Mouse (Mus musculus): Measurements from ENCODE around the gene Ptp4a2. TPM values are rescaled to one million over a fixed set of nuclear protein-coding genes. Genes with fewer than 3 reads are reported as not detected.

Ptp4a2 gene
- polyA plus RNA-seq, 3 experiments from 2014 or later: 1,860 to 2,586 (median 2,027) TPM

DNA sequence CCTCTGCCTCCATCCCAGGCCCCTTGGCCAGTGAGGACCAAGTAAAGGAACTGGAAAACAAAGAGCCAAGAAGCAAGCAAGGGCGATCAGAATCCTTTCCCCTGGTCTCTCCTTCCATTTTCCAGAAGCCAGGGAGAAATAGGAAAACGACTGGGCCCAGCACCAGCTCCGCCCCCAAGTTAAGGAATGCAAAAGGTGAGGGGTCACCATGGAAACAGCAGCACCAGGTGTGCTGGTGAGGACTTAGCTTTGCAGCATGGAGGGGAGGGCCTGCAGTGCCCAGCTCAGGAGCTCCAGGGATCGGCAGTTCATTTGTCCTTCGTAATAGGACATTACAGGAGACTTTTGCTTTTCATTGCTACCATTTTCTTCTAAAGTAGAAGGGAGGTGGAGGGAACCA, 13.0 kb upstream of the Ptp4a2 start:
- no peak for ATAC-seq

DNA sequence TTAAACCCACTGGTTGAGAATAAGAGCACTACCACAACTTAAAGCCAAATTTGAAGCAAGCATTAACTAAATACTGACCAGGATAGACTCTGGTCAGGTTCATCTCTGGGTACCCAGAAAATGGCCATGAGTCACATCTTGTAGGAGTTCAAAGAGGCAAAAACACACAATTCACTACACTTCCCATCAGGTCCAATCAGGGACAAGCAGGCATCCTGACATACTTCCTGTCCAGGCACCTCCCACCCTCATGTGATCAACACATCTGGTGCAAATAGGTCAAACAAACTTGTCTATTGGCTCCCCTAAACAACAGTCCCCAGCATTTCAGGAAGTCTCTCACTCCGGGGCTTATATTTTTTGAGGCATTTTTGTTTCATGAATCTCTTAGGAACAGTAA, 7.7 kb upstream of the Ptp4a2 start:
- ATAC-seq: no peak

DNA sequence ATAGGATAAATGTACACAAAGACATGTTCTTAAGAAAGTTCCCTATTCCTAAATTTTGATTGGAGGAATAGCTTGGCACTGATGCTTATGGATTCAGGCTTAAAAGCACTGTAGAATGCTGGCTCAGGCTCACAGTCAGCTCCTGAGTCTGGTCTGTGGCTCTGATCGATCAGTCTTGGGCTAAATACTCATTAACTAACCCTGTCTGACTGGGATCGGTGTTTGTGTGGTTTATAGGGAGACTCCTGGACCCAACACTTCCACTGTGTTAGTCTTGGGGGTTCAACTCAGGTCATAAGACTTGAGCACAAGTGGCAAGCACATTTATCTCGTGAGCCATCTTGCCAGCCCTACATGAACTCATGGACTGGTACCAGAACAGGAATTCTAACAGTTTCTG, 6.0 kb upstream of the Ptp4a2 start:
- ATAC-seq: no peak

DNA sequence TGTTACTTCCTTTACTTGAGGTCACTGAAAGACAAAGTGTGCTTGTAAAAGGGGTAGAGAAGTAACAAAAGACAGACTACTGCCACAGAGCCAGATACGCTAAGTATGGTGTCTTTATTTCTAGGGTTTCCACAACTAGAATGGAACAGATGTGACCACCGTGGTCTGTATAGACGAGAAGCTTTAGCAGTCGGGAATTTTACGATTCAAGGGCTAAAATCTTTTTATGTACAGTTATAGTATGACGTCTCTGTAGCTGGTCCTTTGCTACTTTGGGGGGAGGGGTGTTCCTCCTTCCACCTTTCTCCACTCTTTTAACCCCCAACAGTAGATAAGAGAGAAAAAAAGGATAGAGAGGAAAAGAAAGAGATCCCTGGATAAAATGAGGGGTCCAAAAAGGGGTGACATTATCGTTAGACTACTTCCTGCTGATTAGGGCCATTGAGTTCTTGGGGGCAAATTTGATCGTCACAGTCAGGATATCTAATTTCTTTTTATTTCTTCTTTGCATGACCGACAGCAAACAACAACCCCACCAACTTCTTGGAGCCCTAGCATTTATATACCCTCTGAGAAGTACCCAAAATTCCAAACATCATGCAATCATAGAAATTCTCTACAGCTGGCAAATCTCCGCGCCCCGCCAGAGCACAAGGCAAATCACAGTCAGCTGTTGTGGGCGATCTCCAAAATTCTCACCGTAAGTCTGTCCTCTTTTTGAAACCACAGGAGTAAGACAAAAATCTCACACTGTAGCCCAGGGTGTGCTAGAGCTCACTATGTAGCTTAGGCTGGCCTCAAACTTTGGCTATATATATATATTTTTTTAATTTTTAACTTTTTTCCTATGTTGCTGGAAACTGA, 818 bp downstream of the Ptp4a2 start:
- no peak for ATAC-seq

DNA sequence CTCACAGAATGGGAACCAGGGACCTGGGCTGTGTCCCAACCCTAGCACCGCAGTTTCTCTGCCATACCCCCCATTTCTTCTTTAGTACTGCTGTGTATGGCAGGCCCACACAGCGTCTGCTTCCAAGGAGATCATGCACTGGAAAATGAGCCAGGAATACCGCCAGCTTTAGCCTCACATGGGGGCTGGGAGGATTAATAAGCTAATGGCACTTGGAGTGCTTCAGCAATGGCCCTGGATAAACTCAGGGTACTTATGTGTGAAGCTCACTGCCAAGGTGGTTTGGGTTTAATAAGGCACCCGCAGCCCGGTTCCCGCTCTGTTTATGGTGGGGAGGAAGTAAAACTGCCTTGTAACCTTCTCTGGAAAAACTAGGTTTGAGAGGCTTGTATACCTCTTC, 6.6 kb downstream of the Ptp4a2 start:
- no peak for ATAC-seq

DNA sequence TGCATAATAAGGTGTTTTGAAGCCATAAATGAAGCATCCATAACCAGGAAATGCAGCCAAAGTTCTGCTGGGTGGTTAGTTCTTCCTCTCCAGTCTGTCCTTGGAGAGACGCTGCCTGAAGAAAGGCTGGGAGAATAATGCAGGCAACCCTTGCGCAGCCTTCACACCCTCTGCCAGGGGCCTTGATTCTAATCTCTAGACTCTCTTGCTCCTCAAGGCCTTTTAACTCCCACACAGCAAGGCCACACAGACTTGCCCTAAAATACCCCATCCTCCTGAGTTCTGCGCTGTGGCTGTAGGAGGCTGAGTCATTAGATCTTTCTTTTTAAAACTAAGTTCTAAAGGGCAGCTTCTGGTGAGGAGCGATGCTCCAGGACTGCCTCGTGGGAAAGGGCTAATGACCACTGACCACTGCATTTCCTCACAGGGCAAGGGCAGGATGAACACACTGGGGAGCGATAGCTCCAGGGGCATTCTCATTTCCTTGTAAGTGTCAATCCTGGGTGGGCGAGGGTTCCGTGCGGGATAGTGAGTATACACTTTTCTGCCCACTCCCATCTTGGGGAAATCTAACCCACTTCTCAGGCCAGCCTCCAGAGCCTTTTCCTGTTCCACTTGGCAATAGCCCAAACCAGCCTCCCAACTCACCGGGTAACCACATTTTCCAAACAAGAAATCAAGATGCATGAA, 7.6 kb downstream of the Ptp4a2 start:
- no peak for ATAC-seq

DNA sequence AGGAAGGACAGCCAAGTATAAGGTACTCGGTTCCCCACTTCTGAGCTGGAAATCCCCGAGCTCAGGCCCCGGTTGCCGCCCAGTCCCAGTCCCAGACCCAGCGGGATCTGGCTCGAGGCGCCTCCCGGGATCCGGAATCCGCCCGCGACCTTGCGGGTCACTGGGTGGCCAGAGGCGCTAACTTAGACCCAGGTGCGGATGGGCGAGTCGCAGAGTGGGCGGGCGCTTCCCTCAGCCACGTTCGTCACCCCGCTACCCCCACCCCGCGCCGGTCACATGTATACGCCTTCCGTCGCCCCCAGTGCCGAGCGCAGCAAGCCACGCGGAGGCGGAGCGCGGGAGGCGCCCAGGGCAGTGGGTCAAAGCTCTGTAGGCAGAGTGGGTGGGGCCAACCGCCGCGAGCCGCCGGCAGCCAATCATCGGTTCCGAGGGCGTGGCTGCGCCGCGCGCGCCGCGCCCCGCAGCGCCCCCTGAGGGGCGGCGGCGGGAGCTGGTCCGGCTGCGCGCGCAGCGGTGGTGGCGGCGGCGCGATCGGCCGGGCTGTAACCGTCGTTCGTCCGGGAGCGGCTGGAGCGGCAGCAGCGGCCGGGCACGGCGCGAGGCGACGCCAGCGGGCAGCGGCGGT, 8.8 kb downstream of the Ptp4a2 start:
- ATAC-seq: peak; percentile 83

DNA sequence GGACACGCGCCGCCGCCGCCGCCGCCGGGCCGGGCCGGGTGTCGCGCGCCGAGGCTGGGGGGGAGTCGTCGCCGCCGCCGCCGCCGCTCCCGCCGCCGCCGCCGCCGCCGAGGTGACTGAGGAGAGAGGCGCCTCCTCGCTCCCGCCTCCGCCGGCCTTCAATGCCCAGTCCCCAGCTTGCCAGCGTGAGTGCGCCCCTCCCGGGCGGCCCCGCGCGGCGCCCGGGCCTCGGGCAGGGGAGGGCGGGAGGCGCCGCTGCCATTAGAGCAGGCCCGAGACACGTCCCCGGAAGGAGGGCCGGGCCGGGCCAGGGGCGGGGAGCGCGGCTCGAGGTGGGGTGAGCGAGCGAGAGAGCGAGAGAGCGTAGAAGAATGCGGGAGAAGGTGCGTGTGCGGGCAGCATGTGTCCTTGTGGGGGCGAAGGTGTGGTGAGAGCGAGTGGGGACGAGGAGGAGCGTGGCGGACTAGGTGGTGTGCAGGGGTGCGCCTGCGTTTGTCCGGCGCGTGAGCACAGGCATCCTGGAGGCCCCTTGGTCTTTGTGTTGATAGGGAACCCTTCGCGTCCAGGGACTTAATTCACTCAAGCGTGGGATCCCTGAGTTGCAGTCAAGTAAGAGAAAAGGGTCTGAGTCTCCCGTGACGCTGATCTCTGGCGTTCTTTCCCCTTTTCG, 9.5 kb downstream of the Ptp4a2 start:
- ATAC-seq: peak; percentile 27

DNA sequence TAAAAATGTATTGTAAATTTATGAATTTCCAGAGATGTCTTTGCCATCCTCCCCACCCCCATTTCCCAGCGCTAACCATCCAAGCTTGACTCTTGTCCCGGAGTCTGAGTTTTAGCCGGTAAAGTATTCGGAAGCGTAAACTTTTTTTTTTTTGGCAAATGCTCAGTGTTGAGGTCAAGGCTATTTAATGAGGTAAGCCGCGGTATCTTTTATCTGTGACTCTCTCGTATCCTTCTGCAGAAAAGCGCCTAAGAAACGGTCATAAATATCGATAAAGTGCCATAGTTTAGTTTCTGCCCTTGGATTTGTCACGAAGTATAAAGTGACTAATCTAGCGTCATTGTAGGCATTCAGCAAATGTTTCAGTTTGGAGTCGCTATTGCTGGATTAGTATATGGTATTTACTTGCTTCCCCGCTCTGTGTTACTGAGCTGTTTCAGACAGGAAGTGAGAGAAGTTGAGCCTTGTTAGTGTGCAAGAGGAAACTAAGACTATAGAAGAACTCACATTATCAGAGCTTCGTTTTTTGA, 10.1 kb downstream of the Ptp4a2 start:
- peak; percentile 42 for ATAC-seq

DNA sequence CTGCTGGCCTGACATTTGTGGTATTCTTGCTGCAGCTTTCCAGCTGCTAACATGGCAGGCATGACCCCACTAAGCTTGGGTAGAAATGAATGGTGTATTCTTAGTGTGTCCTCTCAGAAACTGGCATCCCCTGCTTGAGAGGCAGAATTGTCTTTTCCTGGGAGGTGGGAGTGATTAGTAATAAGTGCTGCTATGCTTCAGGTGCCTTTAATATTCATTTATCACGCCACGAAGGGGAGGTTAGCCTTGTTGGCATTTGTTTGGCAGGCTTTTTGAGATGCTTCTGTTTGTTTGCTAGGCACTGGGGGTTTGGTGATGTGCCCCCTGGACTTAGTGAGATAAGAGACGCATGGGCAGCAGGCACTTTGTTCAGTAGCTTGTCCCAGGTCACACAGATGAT, 11.3 kb downstream of the Ptp4a2 start:
- no peak for ATAC-seq

DNA sequence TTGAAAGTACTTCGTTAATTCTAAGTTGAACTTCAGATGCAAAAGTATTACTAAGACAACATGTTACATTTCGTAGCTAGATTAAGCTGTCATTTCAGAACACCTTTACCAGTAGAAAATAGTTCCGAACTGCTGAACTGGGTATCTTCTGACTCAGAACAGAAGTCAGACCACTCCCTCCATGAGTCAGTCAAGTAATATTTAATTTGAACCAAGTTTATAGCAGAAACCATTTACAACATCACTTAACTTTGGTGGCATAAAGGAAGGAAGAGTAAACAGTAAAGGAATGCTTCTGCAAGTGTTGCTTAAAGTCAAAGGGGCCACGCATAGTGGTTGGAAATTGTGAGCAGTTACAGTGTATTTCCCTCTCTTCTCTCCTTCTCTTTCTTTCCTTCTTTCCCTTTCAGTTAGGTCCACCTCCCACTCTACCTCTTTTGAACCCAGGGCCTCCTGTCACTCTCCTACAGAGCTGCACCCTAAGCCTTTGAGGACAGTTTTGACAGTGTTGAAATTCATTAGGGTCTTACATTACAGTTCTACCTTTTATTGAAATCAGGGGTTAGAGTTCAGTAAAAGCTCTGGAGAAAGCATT, 12.3 kb downstream of the Ptp4a2 start:
- no peak for ATAC-seq

DNA sequence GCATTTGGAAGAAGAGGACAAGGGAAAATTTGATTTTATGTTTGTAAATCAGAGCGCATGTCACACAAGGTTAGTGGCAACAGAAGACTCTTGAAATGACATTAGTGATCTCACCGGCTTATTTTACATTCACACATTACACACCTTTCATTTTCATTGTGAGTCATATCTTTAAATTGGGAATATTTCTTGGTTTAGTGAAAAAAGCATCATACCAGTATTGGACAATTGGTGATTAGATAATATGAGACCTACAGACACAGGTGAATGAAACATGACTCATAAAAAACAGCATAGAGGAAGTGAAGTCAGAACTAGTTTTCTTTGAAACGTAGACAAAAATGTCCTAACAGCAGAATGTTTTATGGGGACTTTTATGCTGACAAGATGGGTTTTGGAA, 16.6 kb downstream of the Ptp4a2 start:
- peak; percentile 55 for ATAC-seq

DNA sequence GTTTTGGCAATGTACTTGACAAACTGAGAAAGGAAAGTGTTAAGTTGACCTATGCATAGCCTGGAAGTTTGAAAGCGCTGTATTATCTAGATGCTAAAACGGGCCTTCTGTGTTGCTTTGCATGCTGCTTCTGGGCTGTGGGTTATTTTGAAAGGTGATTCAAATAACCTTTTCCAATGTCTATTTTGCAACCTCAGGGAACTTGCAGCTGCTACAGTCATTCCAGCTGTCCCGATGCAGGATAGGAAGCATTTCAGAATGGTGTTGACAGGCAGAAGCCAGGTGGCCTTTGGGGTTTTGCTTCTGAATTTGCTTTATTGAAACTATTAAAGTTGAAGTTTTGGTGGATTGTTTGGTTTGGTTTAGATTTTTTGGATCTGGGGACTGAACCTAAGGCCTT, 17.1 kb downstream of the Ptp4a2 start:
- ATAC-seq: no peak

DNA sequence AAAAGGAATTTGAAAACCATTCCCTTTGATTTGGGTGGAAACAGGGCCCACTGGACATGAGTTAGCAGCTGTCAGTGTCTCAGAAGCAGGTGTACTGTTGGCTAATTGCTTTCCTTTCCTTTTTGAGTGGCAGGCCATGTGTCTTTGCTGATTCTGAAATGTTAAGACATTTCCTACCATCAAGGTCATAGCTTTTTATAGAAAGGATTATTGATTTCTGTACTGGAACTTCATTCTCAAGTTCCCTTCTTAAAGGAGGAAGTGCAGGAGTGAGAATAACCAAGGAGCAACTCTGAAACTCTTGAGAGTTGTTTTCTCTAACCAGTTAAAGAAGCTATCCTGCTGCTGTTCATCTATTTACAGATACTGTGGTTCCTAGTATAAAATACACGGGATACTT, 18.8 kb downstream of the Ptp4a2 start:
- ATAC-seq: no peak

DNA sequence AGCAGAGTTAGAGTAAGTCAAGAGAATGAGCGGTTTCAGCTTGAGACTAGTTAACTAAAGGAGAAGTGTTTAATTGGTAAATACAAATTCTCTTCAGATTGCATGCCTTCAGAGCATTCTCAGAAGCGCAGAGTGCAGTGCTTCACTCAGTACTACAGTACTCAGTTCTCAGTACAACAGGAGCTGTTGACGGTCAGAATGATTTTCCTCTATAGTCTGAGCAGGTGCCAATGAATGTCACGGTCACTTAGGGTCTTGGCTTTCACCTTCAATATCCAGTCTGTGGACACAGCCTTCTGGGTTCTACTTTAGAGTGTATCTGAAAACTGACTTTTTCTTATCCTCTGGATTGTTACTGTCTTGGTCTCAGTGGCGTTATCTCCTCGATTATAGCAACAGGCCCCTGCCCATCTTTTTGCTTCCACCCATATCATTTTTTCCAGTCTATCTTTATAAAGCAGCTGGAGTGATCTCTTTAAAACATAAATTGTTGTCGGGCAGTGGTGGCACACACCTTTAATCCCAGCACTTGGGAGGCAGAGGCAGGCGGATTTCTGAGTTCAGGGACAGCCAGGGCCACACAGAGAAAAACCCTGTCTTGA, 19.4 kb downstream of the Ptp4a2 start:
- no peak for ATAC-seq

DNA sequence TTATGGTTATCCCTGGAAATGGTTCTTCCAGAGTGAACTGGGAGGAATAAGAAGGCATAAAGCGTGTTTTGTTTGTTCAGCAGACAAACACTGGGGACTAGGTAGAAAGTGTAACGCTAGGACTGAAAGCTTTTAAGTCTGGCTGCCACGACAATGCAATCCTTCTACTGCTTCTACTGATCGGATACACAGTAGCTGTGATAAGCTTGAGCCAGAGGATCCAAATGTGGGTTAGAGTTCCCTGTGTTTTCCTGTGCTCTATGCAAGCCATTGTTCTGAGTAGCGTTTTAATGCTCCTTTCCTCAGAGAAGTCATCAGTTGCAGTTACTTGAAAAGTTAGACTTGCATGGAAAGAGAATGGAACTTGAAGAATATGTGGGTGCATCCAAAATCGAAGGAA, 23.6 kb downstream of the Ptp4a2 start:
- ATAC-seq: no peak

DNA sequence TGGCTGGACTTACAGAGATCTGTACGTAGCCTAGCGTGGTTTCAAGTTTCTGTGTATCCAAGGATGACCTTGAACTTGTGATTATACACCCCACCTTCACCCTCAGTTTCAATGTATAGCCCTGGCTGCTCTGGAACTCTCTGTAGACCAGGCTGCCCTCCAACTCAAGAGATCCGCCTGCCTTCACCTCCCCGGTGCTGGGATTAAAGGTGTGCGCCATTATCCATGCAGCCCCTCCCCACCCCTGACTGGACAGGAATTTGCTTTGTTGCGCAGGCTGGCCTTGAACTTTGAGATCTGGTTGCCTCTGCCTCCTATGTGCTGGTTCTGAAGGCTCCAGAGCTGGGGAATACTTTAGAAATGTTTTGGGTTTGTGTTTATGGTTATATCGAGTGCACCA, 24.3 kb downstream of the Ptp4a2 start:
- ATAC-seq: no peak

DNA sequence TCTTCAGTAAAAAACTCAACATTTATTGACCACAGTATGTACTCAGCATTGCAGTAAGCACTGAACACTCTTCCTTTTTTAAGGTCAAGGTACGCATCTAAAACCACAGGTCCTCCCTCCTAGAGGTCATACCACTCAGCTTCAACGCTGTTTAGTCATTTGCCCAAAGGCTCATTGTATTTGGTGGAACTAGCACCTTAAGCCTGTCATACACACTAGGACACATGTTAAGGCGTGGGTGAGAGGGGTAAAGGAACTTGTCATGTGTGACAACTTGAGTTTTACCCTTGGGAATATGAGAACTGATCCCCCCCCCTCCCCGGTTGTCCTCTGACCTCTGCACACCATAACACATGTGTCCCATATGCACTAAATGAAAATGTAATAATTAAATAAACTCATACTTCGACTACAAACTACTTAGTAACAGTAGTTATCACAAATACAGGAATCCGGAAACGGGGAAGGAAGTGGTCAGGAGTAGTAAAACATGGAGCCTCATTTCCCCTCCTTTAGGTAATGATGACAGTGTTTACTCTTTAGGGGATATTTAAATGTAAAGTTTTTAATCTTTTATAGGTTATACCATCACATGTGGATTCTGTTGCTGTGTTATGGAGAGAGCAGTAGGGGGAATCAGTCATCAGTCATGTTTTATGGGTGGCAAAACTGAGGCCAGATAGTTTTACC, 29.0 kb downstream of the Ptp4a2 start:
- ATAC-seq: peak; percentile 76

DNA sequence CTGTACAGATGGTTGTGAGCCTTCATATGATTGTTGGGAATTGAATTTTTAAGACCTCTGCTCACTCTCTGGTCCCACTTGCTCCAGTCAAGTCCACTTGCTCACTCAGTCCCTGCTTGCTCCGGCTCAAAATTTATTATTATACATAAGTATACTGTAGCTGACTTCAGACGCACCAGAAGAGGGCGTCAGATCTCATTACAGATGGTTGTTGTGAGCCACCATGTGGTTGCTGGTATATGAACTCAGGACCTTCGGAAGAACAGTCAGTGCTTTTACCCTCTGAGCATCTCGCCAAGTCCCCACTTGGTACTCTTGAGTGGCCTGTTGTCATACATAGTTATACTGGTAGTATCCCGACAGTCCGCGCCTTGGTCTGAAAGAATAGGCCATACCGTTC, 35.8 kb downstream of the Ptp4a2 start:
- no peak for ATAC-seq

DNA sequence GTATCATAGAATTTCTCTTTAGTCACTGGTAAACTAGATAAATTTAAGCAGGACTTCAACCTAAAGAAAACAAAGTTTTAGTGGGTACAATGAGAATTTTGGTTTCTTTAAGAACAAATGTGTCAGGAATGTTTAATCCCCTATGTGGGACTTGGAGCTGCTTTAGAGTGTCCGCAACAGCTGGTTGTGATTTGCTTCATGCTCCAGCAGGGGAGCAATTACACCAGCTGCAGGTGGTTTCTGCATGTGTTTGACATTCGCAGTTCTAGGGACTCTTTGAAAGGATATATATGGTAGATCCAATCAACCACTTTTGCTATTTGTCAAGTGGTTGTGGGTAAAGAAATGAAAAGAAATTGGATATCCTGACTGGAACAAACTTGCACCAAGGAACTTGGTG, 39.5 kb downstream of the Ptp4a2 start:
- ATAC-seq: no peak

DNA sequence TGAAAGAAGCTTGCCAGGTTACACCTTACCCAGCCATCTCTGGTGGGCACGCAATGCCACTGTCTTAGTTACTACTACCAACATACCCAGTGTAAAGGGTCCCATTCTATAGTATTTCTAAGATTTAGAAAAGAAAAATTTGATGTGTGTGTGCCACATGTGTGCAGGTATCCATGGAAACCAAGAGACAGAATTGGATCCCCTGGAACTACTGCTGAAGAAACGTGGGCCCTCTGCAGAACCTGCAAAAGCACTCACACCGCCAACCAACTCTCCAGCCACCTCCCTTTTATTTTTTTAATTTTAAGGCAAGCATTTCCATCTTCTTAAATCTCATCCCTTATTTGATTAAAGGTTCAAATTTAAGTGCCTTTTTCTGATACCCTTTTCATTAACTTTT, 40.8 kb downstream of the Ptp4a2 start:
- ATAC-seq: no peak

DNA sequence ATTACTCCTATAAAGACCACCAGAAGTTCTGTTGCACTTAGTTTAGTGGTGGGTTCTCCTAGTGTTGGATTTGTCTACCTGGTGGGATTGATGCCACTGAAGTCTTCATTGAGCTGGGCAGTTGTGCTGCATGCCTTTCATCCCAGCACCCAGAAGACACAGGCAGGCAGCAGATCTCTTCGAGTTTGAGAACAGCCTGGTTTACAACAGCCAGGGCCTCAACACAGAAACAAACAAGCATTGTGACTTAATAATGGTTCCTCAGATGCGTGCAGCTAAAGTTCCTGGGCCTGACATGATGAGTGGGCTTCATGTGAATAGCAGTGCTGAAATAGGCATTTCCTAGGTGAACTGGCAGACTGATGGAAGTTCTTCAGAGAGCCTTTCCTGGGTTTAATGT, 42.0 kb downstream of the Ptp4a2 start:
- no peak for ATAC-seq

All from inflammation-experienced regulatory T-cells, adult 6 months (primary cell).